Mouse (Mus musculus): ENCODE data around the gene Chtf18.

DNA sequence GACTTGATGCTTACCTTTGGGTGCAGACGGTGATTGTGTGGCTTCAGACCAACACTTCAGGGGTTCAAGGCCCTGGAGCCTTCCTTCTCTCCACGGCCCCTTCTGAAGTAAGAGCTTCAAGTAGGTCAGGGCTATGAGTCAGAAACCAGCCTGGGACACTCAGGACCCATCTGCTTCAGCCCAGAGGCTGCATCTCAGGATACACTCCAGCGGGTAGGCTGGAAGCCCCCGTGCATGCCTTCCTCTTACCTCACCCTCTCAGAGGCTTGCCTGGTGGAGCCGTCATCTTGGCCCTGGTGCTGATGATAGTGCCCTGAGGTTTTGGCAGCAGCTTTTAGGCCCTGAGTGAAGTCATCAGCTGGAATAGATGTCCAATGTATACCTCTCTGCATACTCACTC lies 8.0 kb upstream of the Chtf18 start:
- TF ChIP-seq GATA1 (IDR thresholded peaks at IDR 0.05; ENCODE audit: low read length): no peak
- TF ChIP-seq TAL1 (IDR thresholded peaks at IDR 0.05; ENCODE audit: low read length): no peak
